Mouse (Mus musculus) liver, adult 2 months (tissue): ENCODE results near the gene Ankdd1a. TPM values are rescaled to one million over a fixed set of nuclear protein-coding genes. Genes with fewer than 3 reads are reported as not detected.

Experiments used
- DNase-seq: peaks from one replicate; pipeline ENCODE4 v3.0.0-alpha.2; 2011; ENCODE audit warnings: low read depth, low spot score; ENCODE audit errors: extremely low read depth
- H3K27ac ChIP-seq: fragments of 200-500 bp; replicated peaks from 2 replicates; pipeline ENCODE4 v1.5.1; 2012; ENCODE audit warnings: low read depth, mild to moderate bottlenecking, control low read depth, inconsistent platforms, low read length; ENCODE audit not compliant: insufficient read depth
- H3K27me3 ChIP-seq: fragments of 200-500 bp; 2 replicates; pipeline ENCODE4 v1.6.1; 2012; ENCODE audit warnings: mild to moderate bottlenecking, moderate library complexity, low read length, inconsistent platforms; ENCODE audit not compliant: control insufficient read depth, insufficient read depth
- H3K36me3 ChIP-seq: fragments of 200-500 bp; 2 replicates; pipeline ENCODE4 v1.6.1; 2012; ENCODE audit warnings: low read length, inconsistent platforms; ENCODE audit not compliant: control insufficient read depth, insufficient read depth
- H3K4me1 ChIP-seq: fragments of 200-500 bp; 2 replicates; pipeline ENCODE4 v1.6.1; 2011; ENCODE audit warnings: low read length; ENCODE audit not compliant: control insufficient read depth, insufficient read depth
- H3K4me3 ChIP-seq: fragments of 200-500 bp; 2 replicates; pipeline ENCODE4 v1.5.1; 2011; ENCODE audit warnings: low read depth, mild to moderate bottlenecking, control low read depth, low read length, moderate library complexity; ENCODE audit not compliant: insufficient read depth
- H3K79me2 ChIP-seq: fragments of 200-500 bp; 2 replicates; pipeline ENCODE4 v1.6.1; 2012; ENCODE audit warnings: inconsistent platforms, mild to moderate bottlenecking, low read length, moderate library complexity; ENCODE audit not compliant: control insufficient read depth, insufficient read depth
- H3K9ac ChIP-seq: fragments of 200-500 bp; 2 replicates; pipeline ENCODE4 v1.6.1; 2012; ENCODE audit warnings: low read depth, mild to moderate bottlenecking, control low read depth, inconsistent platforms, low read length
- CTCF ChIP-seq: fragments of 200-500 bp; IDR thresholded peaks from 2 replicates; pipeline ENCODE4 v1.5.1; 2011; ENCODE audit warnings: low read depth, low read length, control low read depth
- POLR2A ChIP-seq: fragments of 200-500 bp; IDR thresholded peaks from 2 replicates; pipeline ENCODE4 v1.6.1; 2011; ENCODE audit warnings: low read length, control low read depth; ENCODE audit not compliant: insufficient read depth; ENCODE audit errors: extremely low read depth
- WGBS: fragments of 180-500 bp; shearing (Covaris S2); methylation state at CpG from one replicate; pipeline ENCODE4 v1.1.7; 2018; 5-methylcytosine and 5-hydroxymethylcytosine counted together
- polyA plus RNA-seq: library from polyadenylated mRNA; depleted of rRNA; stranded (reverse); fragments of >200 nt; gene quantifications from 2 replicates; pipeline ENCODE4 v1.2.3, GENCODE M21; 2012; rRNA removed
- total RNA-seq: library from RNA; depleted of rRNA; stranded (reverse); fragments of >200 nt; gene quantifications from 2 replicates; pipeline ENCODE4 v1.2.3, GENCODE M21; 2014; rRNA removed

Ankdd1a gene
- total RNA-seq (not detected in 2 replicates), polyA plus RNA-seq (not detected in 2 replicates)

- Histone ChIP-seq H3K27ac (no peak within 1 kb of the TSS), H3K9ac (no peak within 1 kb of the TSS), H3K36me3 (no peaks in the 10 kb centered on the region), H3K4me3 (no peak within 1 kb of the TSS), H3K27me3 (no peaks in the 10 kb centered on the region), H3K4me1 (no peaks in the 10 kb centered on the region), H3K79me2 (no peaks in the 10 kb centered on the region)
- DNase-seq: no peak
- WGBS: 17% methylated on average over 25 of the region's 25 CpGs
- TF ChIP-seq CTCF (no peak), POLR2A (no peak)
Observed at GRCm38 (mm10) chr9:65519807-65520504, at the start of gene Ankdd1a. Gene Ankdd1a (minus strand): TSS chr9:65520193.

- 81% methylated on average over 6 of the region's 6 CpGs for WGBS
- Histone ChIP-seq H3K4me1 (no peaks in the 10 kb centered on the region), H3K27ac (peak overlapping the region; percentile 31), H3K79me2 (0 out of 2 replicates have a peak, but pooled peaks cover 3% of the 10 kb centered on the region), H3K27me3 (no peaks in the 10 kb centered on the region), H3K9ac (no peak overlapping the region), H3K4me3 (no peak overlapping the region), H3K36me3 (no peaks in the 10 kb centered on the region; the same call in 1 of the 2 replicates)
- peak; percentile 40 for DNase-seq
- no peak for TF ChIP-seq POLR2A
- no peak for TF ChIP-seq CTCF
Observed at GRCm38 (mm10) chr9:65569491-65569971, 49.5 kb upstream of the Ankdd1a start.

- WGBS: 77% methylated on average over 6 of the region's 6 CpGs
- peak overlapping the region; percentile 31 for H3K27ac ChIP-seq
- H3K9ac ChIP-seq: no peak overlapping the region
- no peaks in the 10 kb centered on the region for H3K4me1 ChIP-seq
- no peaks in the 10 kb centered on the region for H3K27me3 ChIP-seq
- 0 out of 2 replicates have a peak, but pooled peaks cover 3% of the 10 kb centered on the region for H3K79me2 ChIP-seq
- H3K36me3 ChIP-seq: no peaks in the 10 kb centered on the region; the same call in 1 of the 2 replicates
- H3K4me3 ChIP-seq: no peak overlapping the region
- DNase-seq: peak; percentile 44
- TF ChIP-seq CTCF (no peak), POLR2A (no peak)
Observed at GRCm38 (mm10) chr9:65568787-65569186, 48.8 kb upstream of the Ankdd1a start.

- Histone ChIP-seq H3K27me3 (no peaks in the 10 kb centered on the region), H3K4me3 (no peak overlapping the region), H3K9ac (no peak overlapping the region), H3K79me2 (0 out of 2 replicates have a peak, but pooled peaks cover 3% of the 10 kb centered on the region), H3K4me1 (no peaks in the 10 kb centered on the region), H3K36me3 (no peaks in the 10 kb centered on the region; the same call in 1 of the 2 replicates), H3K27ac (no peak overlapping the region)
- 96% methylated on average over 2 of the region's 2 CpGs for WGBS
- no peak for TF ChIP-seq CTCF
- TF ChIP-seq POLR2A: no peak
- no peak for DNase-seq
Observed at GRCm38 (mm10) chr9:65564698-65565097, 44.7 kb upstream of the Ankdd1a start.

GRCm38 (mm10) chr9:65563073-65563472 is 43.1 kb upstream of the Ankdd1a start:
- Histone ChIP-seq H3K27ac (no peak overlapping the region), H3K4me3 (no peak overlapping the region), H3K36me3 (no peaks in the 10 kb centered on the region; the same call in 1 of the 2 replicates), H3K27me3 (no peaks in the 10 kb centered on the region), H3K9ac (no peak overlapping the region), H3K79me2 (0 out of 2 replicates have a peak, but pooled peaks cover under 1% of the 10 kb centered on the region), H3K4me1 (no peaks in the 10 kb centered on the region)
- 66% methylated on average over 5 of the region's 5 CpGs for WGBS
- DNase-seq: no peak
- TF ChIP-seq CTCF (no peak), POLR2A (no peak)

GRCm38 (mm10) chr9:65562081-65562506 is 42.1 kb upstream of the Ankdd1a start:
- Histone ChIP-seq H3K27ac (peak overlapping the region; percentile 53; the same call in 1 of the 2 replicates), H3K27me3 (no peaks in the 10 kb centered on the region), H3K9ac (peak overlapping the region; percentile 25; the same call in 1 of the 2 replicates), H3K36me3 (no peaks in the 10 kb centered on the region; the same call in 1 of the 2 replicates), H3K4me3 (no peak overlapping the region), H3K79me2 (no peaks in the 10 kb centered on the region), H3K4me1 (no peaks in the 10 kb centered on the region)
- TF ChIP-seq POLR2A: no peak
- no peak for TF ChIP-seq CTCF
- WGBS: 75% methylated on average over 4 of the region's 4 CpGs
- peak; percentile 43 for DNase-seq
